Mouse (Mus musculus) midbrain, embryonic 13.5 days (tissue): Measurements from ENCODE around the gene Bcr. TPM values are rescaled to one million over a fixed set of nuclear protein-coding genes. Genes with fewer than 3 reads are reported as not detected.

Source experiments
- ATAC-seq: fragments of 200-750 bp; cut with Nextera tagmentation; 2 replicates; pipeline ENCODE4 v1.8.0; 2017; ENCODE audit warnings: mild to moderate bottlenecking, moderate TSS enrichment, moderate library complexity
- H3K27ac ChIP-seq: fragments of 300-500 bp; sonication (generic); 2 replicates; pipeline ENCODE4 v1.5.1; 2015; ENCODE audit warnings: inconsistent platforms, mild to moderate bottlenecking, moderate library complexity
- H3K27me3 ChIP-seq: fragments of 300-500 bp; sonication (generic); 2 replicates; pipeline ENCODE4 v1.6.1; 2015; ENCODE audit warnings: mild to moderate bottlenecking, inconsistent platforms
- H3K36me3 ChIP-seq: fragments of 300-500 bp; sonication (generic); 2 replicates; pipeline ENCODE4 v1.6.1; 2015; ENCODE audit warnings: mild to moderate bottlenecking, inconsistent platforms
- H3K4me1 ChIP-seq: fragments of 300-500 bp; sonication (generic); replicated peaks from 2 replicates; pipeline ENCODE4 v1.6.1; 2015; ENCODE audit warnings: inconsistent platforms
- H3K4me2 ChIP-seq: fragments of 300-500 bp; sonication (generic); replicated peaks from 2 replicates; pipeline ENCODE4 v1.6.1; 2015; ENCODE audit warnings: moderate library complexity, mild to moderate bottlenecking, inconsistent platforms
- H3K4me3 ChIP-seq: fragments of 300-500 bp; sonication (generic); replicated peaks from 2 replicates; pipeline ENCODE4 v1.5.1; 2015; ENCODE audit warnings: mild to moderate bottlenecking, inconsistent platforms
- H3K9ac ChIP-seq: fragments of 300-500 bp; sonication (generic); replicated peaks from 2 replicates; pipeline ENCODE4 v1.6.1; 2015; ENCODE audit warnings: mild to moderate bottlenecking, inconsistent platforms
- H3K9me3 ChIP-seq: fragments of 300-500 bp; sonication (generic); 2 replicates; pipeline ENCODE4 v1.6.1; 2016; ENCODE audit warnings: mild to moderate bottlenecking, inconsistent platforms
- WGBS: fragments of 180-500 bp; shearing (Covaris S2); methylation state at CpG from one replicate; pipeline ENCODE4 v1.1.7; 2015; 5-methylcytosine and 5-hydroxymethylcytosine counted together
- polyA plus RNA-seq: library from polyadenylated mRNA; unstranded; fragments of >200 nt; fragmentation: Nextera tagmentation; extraction: Ambion mirVana; gene quantifications from 2 replicates; pipeline ENCODE4 v1.2.1, GENCODE M21; 2015

The Bcr gene
- polyA plus RNA-seq, 1 experiment from 2014 or later = 17.3 TPM

- Histone ChIP-seq H3K4me1 (peaks cover 69% of the 10 kb centered on the region), H3K4me3 (no peak overlapping the region), H3K9ac (no peak overlapping the region), H3K27me3 (no peaks in the 10 kb centered on the region), H3K27ac (no peak overlapping the region), H3K36me3 (no peaks in the 10 kb centered on the region), H3K4me2 (0 out of 2 replicates have a peak overlapping the region, but pooled peaks have one; percentile 93), H3K9me3 (no peaks in the 10 kb centered on the region)
- no peak for ATAC-seq
- 10% methylated on average over 9 of the region's 9 CpGs for WGBS
Observed at GRCm38 (mm10) chr10:75058761-75059395, 1.5 kb upstream of the Bcr start.

- no peak overlapping the region for H3K27ac ChIP-seq
- H3K36me3 ChIP-seq = no peaks in the 10 kb centered on the region
- no peak overlapping the region for H3K9ac ChIP-seq
- peak overlapping the region; percentile 93 for H3K4me2 ChIP-seq
- no peak for ATAC-seq
- H3K27me3 ChIP-seq = no peaks in the 10 kb centered on the region
- H3K4me1 ChIP-seq = peaks cover 74% of the 10 kb centered on the region
- H3K9me3 ChIP-seq = no peaks in the 10 kb centered on the region
- WGBS = under 1% methylated on average over 11 of the region's 11 CpGs
- H3K4me3 ChIP-seq = peak overlapping the region; percentile 92
Observed at GRCm38 (mm10) chr10:75059396-75059795, 996 bp upstream of the Bcr start.

- Histone ChIP-seq H3K9me3 (no peaks in the 10 kb centered on the region), H3K4me2 (peak overlapping the region; percentile 93), H3K27me3 (no peaks in the 10 kb centered on the region), H3K4me1 (peaks cover 85% of the 10 kb centered on the region), H3K9ac (peak overlapping the region; percentile 91), H3K36me3 (no peaks in the 10 kb centered on the region), H3K4me3 (peak overlapping the region; percentile 92), H3K27ac (peak overlapping the region; percentile 92)
- 0% methylated on average over 39 of the region's 48 CpGs for WGBS
- ATAC-seq = peak; percentile 49; the same call in 1 of the 2 replicates
Observed at GRCm38 (mm10) chr10:75060843-75061235, 447 bp downstream of the Bcr start.

GRCm38 (mm10) chr10:75061341-75062188 lies 1.2 kb downstream of the Bcr start:
- H3K4me2 ChIP-seq = peak overlapping the region; percentile 93
- H3K4me3 ChIP-seq = peak overlapping the region; percentile 92
- H3K27ac ChIP-seq = peak overlapping the region; percentile 92
- H3K9ac ChIP-seq = peak overlapping the region; percentile 91
- peaks cover 84% of the 10 kb centered on the region for H3K4me1 ChIP-seq
- no peaks in the 10 kb centered on the region for H3K36me3 ChIP-seq
- 1% methylated on average over 57 of the region's 71 CpGs for WGBS
- H3K9me3 ChIP-seq = no peaks in the 10 kb centered on the region
- no peaks in the 10 kb centered on the region for H3K27me3 ChIP-seq
- no peak for ATAC-seq

GRCm38 (mm10) chr10:75062189-75062561 lies 1.8 kb downstream of the Bcr start:
- Histone ChIP-seq H3K9ac (peak overlapping the region; percentile 91), H3K4me2 (peak overlapping the region; percentile 93), H3K27ac (no peak overlapping the region), H3K4me3 (peak overlapping the region; percentile 92), H3K27me3 (no peaks in the 10 kb centered on the region), H3K9me3 (no peaks in the 10 kb centered on the region), H3K4me1 (peaks cover 81% of the 10 kb centered on the region), H3K36me3 (no peaks in the 10 kb centered on the region)
- ATAC-seq = no peak
- WGBS = 9% methylated on average over 6 of the region's 6 CpGs

GRCm38 (mm10) chr10:75062621-75063020 lies 2.2 kb downstream of the Bcr start:
- Histone ChIP-seq H3K36me3 (no peaks in the 10 kb centered on the region), H3K4me3 (peak overlapping the region; percentile 92), H3K9me3 (no peaks in the 10 kb centered on the region), H3K27me3 (no peaks in the 10 kb centered on the region), H3K4me1 (peaks cover 83% of the 10 kb centered on the region), H3K27ac (no peak overlapping the region), H3K9ac (peak overlapping the region; percentile 91; the same call in 1 of the 2 replicates), H3K4me2 (peak overlapping the region; percentile 93)
- 49% methylated on average over 6 of the region's 6 CpGs for WGBS
- ATAC-seq = no peak

GRCm38 (mm10) chr10:75063301-75063965 lies 3.0 kb downstream of the Bcr start:
- no peak for ATAC-seq
- H3K36me3 ChIP-seq = no peaks in the 10 kb centered on the region
- H3K4me1 ChIP-seq = peaks cover 86% of the 10 kb centered on the region
- no peaks in the 10 kb centered on the region for H3K9me3 ChIP-seq
- WGBS = 60% methylated on average over 12 of the region's 12 CpGs
- peak overlapping the region; percentile 91; the same call in 1 of the 2 replicates for H3K9ac ChIP-seq
- H3K4me2 ChIP-seq = peak overlapping the region; percentile 93
- H3K27ac ChIP-seq = no peak overlapping the region
- H3K27me3 ChIP-seq = no peaks in the 10 kb centered on the region
- peak overlapping the region; percentile 92 for H3K4me3 ChIP-seq

DNA sequence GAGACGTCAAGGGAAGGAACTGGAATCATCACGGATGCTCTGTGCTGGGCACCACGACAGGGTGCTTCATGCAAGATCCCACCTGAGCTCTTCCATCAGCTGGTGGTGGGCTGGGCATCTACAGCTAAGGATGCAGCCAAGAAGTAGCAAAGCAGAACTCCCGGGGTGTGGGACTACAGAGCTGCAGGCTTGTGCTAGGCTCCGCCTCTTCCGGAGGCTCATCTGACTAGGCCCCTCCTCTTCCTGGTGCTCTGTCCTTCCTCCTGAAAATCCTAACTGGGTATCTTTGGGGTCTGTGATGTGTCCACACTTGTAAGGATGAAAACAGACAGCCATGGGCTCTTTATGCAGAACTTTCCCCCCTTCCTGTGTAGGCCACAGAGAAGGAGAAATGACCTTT lies 5.3 kb downstream of the Bcr start:
- ATAC-seq = no peak
- Histone ChIP-seq H3K27me3 (no peaks in the 10 kb centered on the region), H3K36me3 (no peaks in the 10 kb centered on the region), H3K4me3 (no peak overlapping the region), H3K9me3 (no peaks in the 10 kb centered on the region), H3K27ac (no peak overlapping the region), H3K4me1 (peaks cover 85% of the 10 kb centered on the region), H3K9ac (no peak overlapping the region), H3K4me2 (peak overlapping the region; percentile 93; the same call in 1 of the 2 replicates)
- 83% methylated on average over 6 of the region's 6 CpGs for WGBS

- no peak for ATAC-seq
- H3K4me1 ChIP-seq = peaks cover 90% of the 10 kb centered on the region
- no peaks in the 10 kb centered on the region for H3K36me3 ChIP-seq
Observed at GRCm38 (mm10) chr10:75067446-75067845, 7.1 kb downstream of the Bcr start.

DNA sequence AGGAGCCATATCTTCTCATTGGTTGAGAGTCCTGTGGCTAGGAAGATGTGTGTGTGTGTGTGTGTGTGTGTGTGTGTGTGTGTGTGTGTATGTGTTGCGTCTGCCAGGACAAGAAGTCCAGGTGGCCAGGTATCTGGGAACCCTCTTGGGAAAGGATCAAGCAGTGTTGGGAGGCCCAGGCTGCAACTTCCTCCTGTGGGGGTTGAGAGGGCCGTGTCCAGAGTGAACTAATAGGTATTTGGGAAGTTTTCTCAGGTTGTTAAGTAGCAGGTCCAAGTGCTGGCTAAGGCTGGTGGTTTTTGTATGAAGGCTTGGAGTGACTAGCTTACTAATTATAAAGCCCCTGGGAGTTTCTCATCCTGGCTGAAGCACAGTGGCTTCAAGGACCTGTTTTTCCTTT lies 7.7 kb downstream of the Bcr start:
- no peaks in the 10 kb centered on the region for H3K27me3 ChIP-seq
- no peak overlapping the region for H3K27ac ChIP-seq
- H3K4me3 ChIP-seq = no peak overlapping the region
- H3K9ac ChIP-seq = no peak overlapping the region
- 47% methylated on average over 2 of the region's 2 CpGs for WGBS
- H3K4me1 ChIP-seq = peaks cover 87% of the 10 kb centered on the region
- H3K4me2 ChIP-seq = 0 out of 2 replicates have a peak overlapping the region, but pooled peaks have one; percentile 5
- H3K36me3 ChIP-seq = no peaks in the 10 kb centered on the region
- no peaks in the 10 kb centered on the region for H3K9me3 ChIP-seq
- no peak for ATAC-seq

More at GRCm38 (mm10) chr10:75067446-75067845, 7.1 kb downstream of the Bcr start:
- H3K9ac ChIP-seq = no peak overlapping the region
- no peak overlapping the region for H3K27ac ChIP-seq
- H3K4me3 ChIP-seq = no peak overlapping the region
- H3K4me2 ChIP-seq = no peak overlapping the region
- H3K27me3 ChIP-seq = no peaks in the 10 kb centered on the region
- H3K9me3 ChIP-seq = no peaks in the 10 kb centered on the region

GRCm38 (mm10) chr10:75068624-75069328 lies 8.4 kb downstream of the Bcr start:
- no peak for ATAC-seq
- peaks cover 80% of the 10 kb centered on the region for H3K4me1 ChIP-seq
- H3K9me3 ChIP-seq = no peaks in the 10 kb centered on the region
- H3K4me3 ChIP-seq = no peak overlapping the region
- no peak overlapping the region for H3K4me2 ChIP-seq
- H3K27me3 ChIP-seq = no peaks in the 10 kb centered on the region
- H3K9ac ChIP-seq = no peak overlapping the region
- peaks cover 3% of the 10 kb centered on the region; the same call in 1 of the 2 replicates for H3K36me3 ChIP-seq
- H3K27ac ChIP-seq = no peak overlapping the region
- WGBS = 62% methylated on average over 12 of the region's 12 CpGs
